In genomic region chr16:10834542-10834910, GRCm38 (mm10) we compare ENCODE assay signal across 8 mouse cellular contexts. TPM values are rescaled to one million over a fixed set of nuclear protein-coding genes. Genes with fewer than 3 reads are reported as not detected.
DNase-seq lines count a peak whose midpoint lies in the region; ATAC-seq and TF ChIP-seq lines count a peak whose summit lies in the region.

No protein-coding gene starts in this region.

- peak overlapping the region; percentile 90 for H3K4me3 ChIP-seq in forebrain, embryonic 12.5 days (replicated peaks)
- peak overlapping the region; percentile 63 to 93 for H3K4me3 ChIP-seq in liver, embryonic 14.5 days (ENCODE audit: insufficient read depth in 1 of 2, low read depth in 2 of 2, low read length in 2 of 2)

- TF ChIP-seq CTCF in liver, embryonic 14.5 days (IDR thresholded peaks at IDR 0.05; ENCODE audit: low read depth), result no peak

- no peak overlapping the region for H3K27ac ChIP-seq in forebrain, embryonic 12.5 days
- H3K27ac ChIP-seq in liver, embryonic 14.5 days, result no peak overlapping the region

- peak overlapping the region; percentile 85; the same call in 1 of the 2 replicates for H3K9ac ChIP-seq in forebrain, embryonic 12.5 days
- peak overlapping the region; percentile 87 for H3K9ac ChIP-seq in liver, embryonic 14.5 days (replicated peaks)

- peak overlapping the region; percentile 95 for H3K4me2 ChIP-seq in forebrain, embryonic 12.5 days
- H3K4me2 ChIP-seq in liver, embryonic 14.5 days (ENCODE audit: low read depth), result peak overlapping the region; percentile 97

- H3K27me3 ChIP-seq in forebrain, embryonic 12.5 days, result peaks cover 7% of the 10 kb centered on the region
- no peaks in the 10 kb centered on the region for H3K27me3 ChIP-seq in liver, embryonic 14.5 days (ENCODE audit: control insufficient read depth, insufficient read depth, low read length)

- H3K4me1 ChIP-seq in forebrain, embryonic 12.5 days, result peaks cover 33% of the 10 kb centered on the region
- H3K4me1 ChIP-seq in liver, embryonic 14.5 days (replicated peaks; ENCODE audit: control insufficient read depth in 2 of 2, insufficient read depth in 2 of 2, low read length in 1 of 2), result peaks cover 6 to 17% of the 10 kb centered on the region in 2 experiments

- no peaks in the 10 kb centered on the region for H3K36me3 ChIP-seq in forebrain, embryonic 12.5 days (replicated peaks)
- no peaks in the 10 kb centered on the region for H3K36me3 ChIP-seq in liver, embryonic 14.5 days (replicated peaks; ENCODE audit: control insufficient read depth, insufficient read depth, low read depth)

- DNase-seq in embryo, embryonic 10 days (ENCODE audit: low spot score), result peak; percentile 22
- DNase-seq in embryo, embryonic 10.5 days (ENCODE audit: low spot score), result no peak
- peak; percentile 44 for DNase-seq in 3T3-L1 (ENCODE audit: low read depth, low spot score)
- no peak for DNase-seq in liver, embryonic 14.5 days (ENCODE audit: low read depth in 3 of 3, low spot score in 3 of 3)
- no peak for DNase-seq in gastrocnemius, postnatal 25 days
- no peak for DNase-seq in adrenal gland, postnatal 14 days
- no peak for DNase-seq in left cerebral cortex, adult 18-20 months (ENCODE audit: low spot score in 2 of 2)

- 10% methylated on average over 12 of the region's 12 CpGs for WGBS in forebrain, embryonic 12.5 days
- 9% methylated on average over 12 of the region's 12 CpGs for WGBS in liver, embryonic 14.5 days (ENCODE audit: insufficient replicate concordance)

- no peak for TF ChIP-seq EP300 in liver, embryonic 14.5 days (IDR thresholded peaks at IDR 0.05; ENCODE audit: low read depth)

- H3K9me3 ChIP-seq in forebrain, embryonic 12.5 days, result no peaks in the 10 kb centered on the region
- H3K9me3 ChIP-seq in liver, embryonic 14.5 days (ENCODE audit: control insufficient read depth, low read length), result no peaks in the 10 kb centered on the region

- no peak for ATAC-seq in forebrain, embryonic 12.5 days (ENCODE audit: low FRiP score)
- ATAC-seq in liver, embryonic 14.5 days (ENCODE audit: insufficient read depth), result no peak

RNA-seq across cellular contexts. Expression of gene Rmi2, which starts 0.3 kb away (rescaled TPM):
- polyA plus RNA-seq in forebrain, embryonic 12.5 days (2016; fragmentation: Nextera tagmentation; extraction: Ambion mirVana), result 3.1 and 4.0 TPM in 2 replicates
- 2.6 and 2.9 TPM in 2 replicates for polyA plus RNA-seq in liver, embryonic 14.5 days (2012; rRNA removed)
- polyA plus RNA-seq in liver, embryonic 14.5 days (2014; fragmentation: Nextera tagmentation; extraction: Ambion mirVana), result 1.3 TPM in 2 replicates
- total RNA-seq in gastrocnemius, postnatal 25 days (2021), result 1 to 10 TPM; 2.8 to 3.5 TPM
- total RNA-seq in adrenal gland, postnatal 14 days (2021), result 1.5 and 1.6 TPM in 2 replicates
- total RNA-seq in left cerebral cortex, adult 18-20 months (2021), result under 1 TPM in 1 of 2 experiments, not detected in 1; 0.16 TPM

RNA-seq across cellular contexts. Expression of gene Gm11172, which starts 21.8 kb away (rescaled TPM):
- not detected in 2 replicates for polyA plus RNA-seq in forebrain, embryonic 12.5 days (2016; fragmentation: Nextera tagmentation; extraction: Ambion mirVana)
- not detected in 2 replicates for polyA plus RNA-seq in liver, embryonic 14.5 days (2012; rRNA removed)
- not detected in 2 replicates for polyA plus RNA-seq in liver, embryonic 14.5 days (2014; fragmentation: Nextera tagmentation; extraction: Ambion mirVana)
- total RNA-seq in gastrocnemius, postnatal 25 days (2021), result not detected
- not detected in 2 replicates for total RNA-seq in adrenal gland, postnatal 14 days (2021)
- not detected for total RNA-seq in left cerebral cortex, adult 18-20 months (2021)

RNA-seq across cellular contexts. Expression of gene Prm1, which starts 28.9 kb away (rescaled TPM):
- polyA plus RNA-seq in forebrain, embryonic 12.5 days (2016; fragmentation: Nextera tagmentation; extraction: Ambion mirVana), result not detected in 2 replicates
- polyA plus RNA-seq in liver, embryonic 14.5 days (2012; rRNA removed), result not detected in 2 replicates
- polyA plus RNA-seq in liver, embryonic 14.5 days (2014; fragmentation: Nextera tagmentation; extraction: Ambion mirVana), result not detected in 2 replicates
- total RNA-seq in gastrocnemius, postnatal 25 days (2021), result not detected
- not detected in 2 replicates for total RNA-seq in adrenal gland, postnatal 14 days (2021)
- total RNA-seq in left cerebral cortex, adult 18-20 months (2021), result not detected

RNA-seq across cellular contexts. Expression of gene Prm2, which starts 38.6 kb away (rescaled TPM):
- not detected in 2 replicates for polyA plus RNA-seq in forebrain, embryonic 12.5 days (2016; fragmentation: Nextera tagmentation; extraction: Ambion mirVana)
- polyA plus RNA-seq in liver, embryonic 14.5 days (2012; rRNA removed), result not detected in 2 replicates
- not detected in 2 replicates for polyA plus RNA-seq in liver, embryonic 14.5 days (2014; fragmentation: Nextera tagmentation; extraction: Ambion mirVana)
- not detected for total RNA-seq in gastrocnemius, postnatal 25 days (2021)
- not detected in 2 replicates for total RNA-seq in adrenal gland, postnatal 14 days (2021)
- total RNA-seq in left cerebral cortex, adult 18-20 months (2021), result not detected

RNA-seq across cellular contexts. Expression of gene Prm3, which starts 43.8 kb away (rescaled TPM):
- not detected in 2 replicates for polyA plus RNA-seq in forebrain, embryonic 12.5 days (2016; fragmentation: Nextera tagmentation; extraction: Ambion mirVana)
- polyA plus RNA-seq in liver, embryonic 14.5 days (2012; rRNA removed), result not detected in 2 replicates
- not detected in 2 replicates for polyA plus RNA-seq in liver, embryonic 14.5 days (2014; fragmentation: Nextera tagmentation; extraction: Ambion mirVana)
- total RNA-seq in gastrocnemius, postnatal 25 days (2021), result not detected
- total RNA-seq in adrenal gland, postnatal 14 days (2021), result not detected in 2 replicates
- not detected for total RNA-seq in left cerebral cortex, adult 18-20 months (2021)

Comparison
In these comparisons a context has a peak if more than half of its experiments do, and no peak if none do; other contexts are left out.
1. DNase-seq: peak in embryo, embryonic 10 days (single experiment) and 3T3-L1 (single experiment); none in embryo, embryonic 10.5 days (single experiment), liver, embryonic 14.5 days (0 of 3), gastrocnemius, postnatal 25 days (single experiment), adrenal gland, postnatal 14 days (single experiment) and left cerebral cortex, adult 18-20 months (0 of 2).